Mouse (Mus musculus): Measurements from ENCODE around the gene Aimp2. TPM values are rescaled to one million over a fixed set of nuclear protein-coding genes. Genes with fewer than 3 reads are reported as not detected.

Gene Aimp2
- 11.7 TPM for polyA plus RNA-seq (2014; fragmentation: Illumina TruSeq; extraction: RNeasy Lipid Tissue Mini Kit (QIAGEN cat#74804); ENCODE audit: low read depth, low replicate concordance)

DNA sequence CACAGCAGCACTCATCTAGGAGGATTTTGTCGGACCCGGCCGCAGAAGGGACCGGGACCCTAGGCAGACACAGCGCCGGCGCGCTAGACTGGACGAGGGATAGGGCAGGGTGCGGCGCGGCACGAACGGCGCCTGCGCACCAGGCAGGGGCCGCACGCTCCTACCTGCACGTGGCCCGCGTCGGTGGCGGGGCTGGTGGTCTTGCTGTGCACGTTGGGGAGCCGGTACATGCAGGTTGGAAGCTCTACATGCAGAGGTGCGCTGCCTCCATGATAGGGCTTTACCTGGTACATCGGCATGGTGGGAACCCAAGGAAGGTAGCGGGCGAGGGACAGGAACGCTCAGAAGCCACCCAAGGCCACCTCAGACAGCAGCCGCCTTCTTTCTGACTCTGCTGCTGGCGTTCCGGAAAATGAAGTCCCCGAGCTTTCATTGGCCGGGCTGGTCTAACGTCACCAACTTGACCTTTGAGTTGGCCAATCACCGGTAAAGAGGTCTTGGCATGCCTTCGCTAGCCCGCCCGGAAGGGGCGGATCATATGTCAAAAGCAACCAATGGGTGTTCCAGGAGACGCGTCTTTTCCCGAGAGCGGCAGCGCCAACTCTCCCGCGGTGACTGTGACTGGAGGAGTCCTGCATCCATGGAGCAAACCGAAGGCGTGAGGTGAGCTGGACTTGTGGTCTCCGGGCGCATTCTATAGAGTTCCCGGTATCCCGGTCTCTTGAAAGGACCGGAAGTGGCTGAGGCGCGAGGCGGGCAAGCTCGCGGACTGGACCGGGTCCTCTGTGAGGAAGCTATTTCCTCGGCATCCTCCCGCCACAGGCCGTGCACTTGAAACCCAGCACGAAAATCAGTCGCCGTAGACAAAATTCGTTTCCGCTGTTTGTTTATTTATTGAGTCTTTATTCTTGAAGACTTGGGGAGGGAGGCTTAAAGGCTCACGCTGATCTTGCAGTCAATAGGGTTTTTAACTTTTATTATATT, at the start of gene Aimp2, which contains the start of gene Pms2:
Gene Aimp2 (minus strand): TSS at position 431 of the 984 bp plus-strand sequence.
Gene Pms2 (plus strand): TSS at position 548 of the 984 bp plus-strand sequence.

GRCm38 (mm10) chr5:143932831-143933230, 23.2 kb upstream of the Aimp2 start, which contains the start of gene Rsph10b:
Rsph10b (plus strand) TSS chr5:143933035.

GRCm38 (mm10) chr5:143927875-143928274, 18.2 kb upstream of the Aimp2 start, which contains the start of gene Gm42421:
Gm42421 (plus strand) TSS chr5:143928175.

GRCm38 (mm10) chr5:143897635-143898330, 11.9 kb downstream of the Aimp2 start, which contains the start of gene Ankrd61:
Ankrd61 (minus strand) TSS chr5:143897685.

Other genes with a start within 250 kb of the Aimp2 start
- gene Usp42, start 177.6 kb downstream of the Aimp2 start, polyA plus RNA-seq (2014; fragmentation: Illumina TruSeq; extraction: RNeasy Lipid Tissue Mini Kit (QIAGEN cat#74804); ENCODE audit: low read depth, low replicate concordance), result 62.0 TPM
- 32.8 TPM for gene Eif2ak1, start 92.1 kb downstream of the Aimp2 start, polyA plus RNA-seq (2014; fragmentation: Illumina TruSeq; extraction: RNeasy Lipid Tissue Mini Kit (QIAGEN cat#74804); ENCODE audit: low read depth, low replicate concordance)
- 166 TPM for gene Ankrd61, start 12.2 kb downstream of the Aimp2 start, polyA plus RNA-seq (2014; fragmentation: Illumina TruSeq; extraction: RNeasy Lipid Tissue Mini Kit (QIAGEN cat#74804); ENCODE audit: low read depth, low replicate concordance)
- gene Pms2, start 117 bp upstream of the Aimp2 start, polyA plus RNA-seq (2014; fragmentation: Illumina TruSeq; extraction: RNeasy Lipid Tissue Mini Kit (QIAGEN cat#74804); ENCODE audit: low read depth, low replicate concordance), result 11.5 TPM
- gene Gm42421, start 18.3 kb upstream of the Aimp2 start, polyA plus RNA-seq (2014; fragmentation: Illumina TruSeq; extraction: RNeasy Lipid Tissue Mini Kit (QIAGEN cat#74804); ENCODE audit: low read depth, low replicate concordance), result 6.0 TPM
- 111 TPM for gene Rsph10b, start 23.2 kb upstream of the Aimp2 start, polyA plus RNA-seq (2014; fragmentation: Illumina TruSeq; extraction: RNeasy Lipid Tissue Mini Kit (QIAGEN cat#74804); ENCODE audit: low read depth, low replicate concordance)
- 131 TPM for gene Ccz1, start 105.0 kb upstream of the Aimp2 start, polyA plus RNA-seq (2014; fragmentation: Illumina TruSeq; extraction: RNeasy Lipid Tissue Mini Kit (QIAGEN cat#74804); ENCODE audit: low read depth, low replicate concordance)
- gene Ocm, start 116.8 kb upstream of the Aimp2 start, polyA plus RNA-seq (2014; fragmentation: Illumina TruSeq; extraction: RNeasy Lipid Tissue Mini Kit (QIAGEN cat#74804); ENCODE audit: low read depth, low replicate concordance), result not detected
- gene Lmtk2, start 190.6 kb upstream of the Aimp2 start, polyA plus RNA-seq (2014; fragmentation: Illumina TruSeq; extraction: RNeasy Lipid Tissue Mini Kit (QIAGEN cat#74804); ENCODE audit: low read depth, low replicate concordance), result 6.8 TPM